Mouse (Mus musculus): Measurements from ENCODE around the gene Cdk5rap2. TPM values are rescaled to one million over a fixed set of nuclear protein-coding genes. Genes with fewer than 3 reads are reported as not detected.

The Cdk5rap2 gene
- polyA plus RNA-seq, 1 experiment from 2014 or later = 31.1 TPM

DNA sequence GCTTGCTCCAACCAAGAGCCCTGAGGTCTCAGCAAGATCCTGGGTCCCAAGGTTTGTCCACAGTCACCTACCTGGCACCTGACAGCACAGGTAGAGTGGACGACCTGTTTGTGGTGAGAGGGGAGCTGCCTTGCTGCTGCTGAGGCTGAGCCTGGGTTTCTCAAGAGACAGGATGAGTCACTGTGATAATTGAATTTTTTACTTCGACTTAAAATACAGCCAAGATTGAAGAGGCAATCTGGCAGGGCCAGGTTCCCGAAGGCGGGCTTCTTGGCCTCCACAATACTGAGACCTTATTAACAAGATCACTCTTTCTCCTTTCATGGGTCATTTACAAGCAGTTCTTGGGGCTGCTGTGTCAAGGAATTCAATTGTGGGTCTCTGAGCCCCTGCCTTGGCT, 190.5 kb downstream of the Cdk5rap2 start:
- no peaks in the 10 kb centered on the region for H3K9me3 ChIP-seq
- no peak overlapping the region for H3K4me3 ChIP-seq
- no peak for DNase-seq (ENCODE audit: low spot score)
- 87% methylated on average over 4 of the region's 4 CpGs for WGBS
- peaks cover 4% of the 10 kb centered on the region; the same call in 1 of the 2 replicates for H3K4me1 ChIP-seq
- peaks cover 65% of the 10 kb centered on the region for H3K36me3 ChIP-seq (replicated peaks)
- H3K27me3 ChIP-seq (replicated peaks; ENCODE audit: low read depth, poor library complexity, severe bottlenecking) = no peaks in the 10 kb centered on the region
- H3K27ac ChIP-seq (replicated peaks) = no peak overlapping the region

DNA sequence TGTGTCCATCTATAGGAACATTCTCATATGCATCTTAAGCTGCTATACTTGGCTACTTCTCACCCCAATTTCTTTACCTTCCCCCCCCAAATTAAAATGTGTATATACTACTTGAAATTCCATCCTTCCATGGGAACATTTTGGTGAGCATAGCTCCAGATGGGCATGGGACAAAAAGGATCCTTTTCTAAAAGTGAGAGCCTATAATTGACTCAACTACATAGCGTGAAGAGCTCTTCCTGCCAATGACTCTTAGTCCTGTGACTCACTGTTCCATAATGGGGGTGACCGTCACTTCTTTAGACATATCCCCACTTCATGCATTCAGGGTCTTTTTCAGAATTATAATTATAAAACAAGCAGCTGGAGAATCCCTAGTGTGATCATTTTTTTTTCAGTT, 224.3 kb downstream of the Cdk5rap2 start:
- 83% methylated on average over 2 of the region's 2 CpGs for WGBS
- H3K27me3 ChIP-seq (replicated peaks; ENCODE audit: low read depth, poor library complexity, severe bottlenecking) = no peaks in the 10 kb centered on the region
- no peak overlapping the region for H3K4me3 ChIP-seq
- no peaks in the 10 kb centered on the region for H3K4me1 ChIP-seq
- no peaks in the 10 kb centered on the region for H3K9me3 ChIP-seq
- no peak for DNase-seq (ENCODE audit: low spot score)
- H3K27ac ChIP-seq (replicated peaks) = no peak overlapping the region
- no peaks in the 10 kb centered on the region for H3K36me3 ChIP-seq (replicated peaks)

Other genes starting within 250 kb of the Cdk5rap2 start
- 12.6 and 12.7 TPM in 2 replicates for gene Megf9, start 124.6 kb upstream of the Cdk5rap2 start, polyA plus RNA-seq (2016; fragmentation: Nextera tagmentation; extraction: Ambion mirVana)

All from embryonic facial prominence, embryonic 10.5 days (tissue).